Mouse (Mus musculus) spleen, postnatal 4 days (tissue): Measurements from ENCODE around the gene Uqcr10.

Source experiments
- DNase-seq, 2 experiments: peaks; one replicate each; pipeline ENCODE4 v3.0.0; 2022; ENCODE audit warnings: low spot score in 2 of 2

The Uqcr10 gene

GRCm38 (mm10) chr11:4675126-4675562 is 29.0 kb downstream of the Uqcr10 start:
- DNase-seq = no peak

DNA sequence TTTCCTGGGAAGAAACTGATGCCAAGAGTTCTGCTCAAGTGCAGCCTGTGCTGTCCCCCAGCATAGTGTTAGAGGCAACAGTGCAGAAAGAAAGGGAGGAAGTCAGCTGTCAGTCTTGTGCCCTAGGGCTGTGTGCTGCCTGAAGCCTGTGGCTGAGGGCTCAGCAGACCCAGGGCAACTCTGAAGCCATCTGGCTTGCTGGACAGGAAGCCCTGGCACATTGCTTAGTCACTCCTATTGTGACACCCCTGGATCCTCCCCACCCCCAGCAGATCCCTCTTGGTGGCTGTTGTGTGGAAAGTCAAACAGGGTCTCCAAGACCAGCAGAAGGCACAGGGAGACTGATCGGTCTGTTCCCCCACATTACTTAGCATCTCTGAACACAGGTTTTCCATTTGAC is 29.5 kb downstream of the Uqcr10 start:
- no peak for DNase-seq

- no peak for DNase-seq
These were observed 32.4 kb downstream of the Uqcr10 start for GRCm38 (mm10) chr11:4671736-4672135.

GRCm38 (mm10) chr11:4662496-4662878 is 41.7 kb downstream of the Uqcr10 start:
- no peak for DNase-seq

- no peak for DNase-seq
These were observed 42.2 kb downstream of the Uqcr10 start for GRCm38 (mm10) chr11:4661871-4662495.

- no peak for DNase-seq
These were observed 42.8 kb downstream of the Uqcr10 start for GRCm38 (mm10) chr11:4661324-4661723.

DNA sequence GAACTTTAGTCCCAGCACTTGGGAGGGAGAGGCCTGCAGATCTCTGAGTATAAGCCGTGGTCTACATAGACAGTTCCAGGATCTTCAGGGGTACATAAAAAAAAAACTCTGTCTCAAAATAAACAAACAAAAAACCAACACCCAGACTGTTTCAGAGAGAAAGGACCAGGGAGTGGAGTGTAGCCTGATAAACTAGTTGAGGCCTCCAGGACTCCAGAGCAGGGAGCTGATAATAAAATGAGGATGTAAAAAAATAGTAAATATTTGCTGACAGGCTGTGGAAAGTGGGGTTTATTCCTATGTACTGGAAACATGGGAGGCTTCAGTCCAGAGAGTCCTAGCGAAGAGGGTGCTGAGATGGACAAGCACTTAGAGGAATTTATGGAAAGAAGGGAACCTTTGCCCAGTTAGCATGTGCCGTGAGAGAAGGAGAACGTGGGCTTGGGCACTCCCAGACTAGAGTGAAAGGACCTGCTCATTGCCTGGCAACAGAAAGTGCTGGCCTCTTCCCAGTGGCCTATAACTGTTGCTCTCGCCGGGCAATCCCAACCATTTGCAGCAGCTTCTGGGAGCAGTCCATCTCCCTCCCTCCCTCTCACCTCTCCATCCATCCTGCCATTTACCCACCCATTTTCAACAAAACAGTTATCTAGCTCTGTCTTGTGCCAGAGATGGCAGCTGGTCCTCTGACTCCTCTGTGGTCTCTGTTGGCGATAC is 43.7 kb downstream of the Uqcr10 start:
- no peak for DNase-seq

GRCm38 (mm10) chr11:4659818-4660217 is 44.3 kb downstream of the Uqcr10 start:
- no peak for DNase-seq
